Mouse (Mus musculus) left cerebral cortex, postnatal 4 days (tissue): ENCODE measurements at regions not wholly inside any gene's neighbourhood (a gene's known extent, or its start where the extent isn't known, plus 50 kb on each side); places are given as distances from the start of the nearest gene placed in this dataset.

Source experiments
- DNase-seq: peaks from one replicate; pipeline ENCODE4 v3.0.0-alpha.2; 2022
- intact Hi-C: fragments of 180-260 bp; cut with DNase I; formaldehyde crosslinking; loops from one replicate; pipeline ENCODE4 v1.15.1; 2025

GRCm38 (mm10) chr7:133286216-133286615 is 162.1 kb upstream of the Ctbp2 start:
- no peak for DNase-seq
- intact Hi-C loops, result no loop called here

- intact Hi-C loops, result no loop called here
- DNase-seq, result no peak
These were observed 138.0 kb upstream of the Ctbp2 start for GRCm38 (mm10) chr7:133262161-133262560.

- intact Hi-C loops, result no loop called here
- DNase-seq, result no peak
These were observed 135.0 kb upstream of the Ctbp2 start for GRCm38 (mm10) chr7:133259143-133259542.

- DNase-seq, result peak; percentile 28
- intact Hi-C loops, result no loop called here
These were observed 132.7 kb upstream of the Ctbp2 start for GRCm38 (mm10) chr7:133256831-133257230.

GRCm38 (mm10) chr7:133244601-133245000 is 120.4 kb upstream of the Ctbp2 start:
- DNase-seq, result peak; percentile 6

GRCm38 (mm10) chr7:133234326-133234725 is 110.2 kb upstream of the Ctbp2 start:
- intact Hi-C loops, result no loop called here
- DNase-seq, result no peak

More at GRCm38 (mm10) chr7:133244601-133245000, 120.4 kb upstream of the Ctbp2 start:
- intact Hi-C loops, result no loop called here

- intact Hi-C loops, result no loop called here
- DNase-seq, result no peak
These were observed 108.8 kb upstream of the Ctbp2 start for GRCm38 (mm10) chr7:133232889-133233441.

GRCm38 (mm10) chr7:133230806-133231205 is 106.7 kb upstream of the Ctbp2 start:
- intact Hi-C loops, result no loop called here
- peak; percentile 43 for DNase-seq

- no peak for DNase-seq
- intact Hi-C loops, result no loop called here
These were observed 99.9 kb upstream of the Ctbp2 start for GRCm38 (mm10) chr7:133223948-133224652.

GRCm38 (mm10) chr7:133212328-133212727 is 88.2 kb upstream of the Ctbp2 start:
- no peak for DNase-seq
- intact Hi-C loops, result no loop called here

GRCm38 (mm10) chr7:133205704-133206103 is 81.5 kb upstream of the Ctbp2 start:
- intact Hi-C loops, result no loop called here
- peak; percentile 10 for DNase-seq

GRCm38 (mm10) chr7:133204485-133204884 is 80.3 kb upstream of the Ctbp2 start:
- intact Hi-C loops, result no loop called here
- DNase-seq, result no peak

GRCm38 (mm10) chr7:133203933-133204332 is 79.8 kb upstream of the Ctbp2 start:
- intact Hi-C loops, result no loop called here
- no peak for DNase-seq

- intact Hi-C loops, result no loop called here
These were observed 78.1 kb upstream of the Ctbp2 start for GRCm38 (mm10) chr7:133202092-133202880.

GRCm38 (mm10) chr7:133199046-133199445 is 74.9 kb upstream of the Ctbp2 start:
- intact Hi-C loops, result no loop called here
- DNase-seq, result no peak

More at GRCm38 (mm10) chr7:133202092-133202880, 78.1 kb upstream of the Ctbp2 start:
- DNase-seq, result no peak

- no peak for DNase-seq
- intact Hi-C loops, result no loop called here
These were observed 65.8 kb upstream of the Ctbp2 start for GRCm38 (mm10) chr7:133189880-133190462.

- peak; percentile 63 for DNase-seq
- intact Hi-C loops, result no loop called here
These were observed 61.9 kb upstream of the Ctbp2 start for GRCm38 (mm10) chr7:133185931-133186601.

GRCm38 (mm10) chr7:133184905-133185594 is 60.9 kb upstream of the Ctbp2 start:
- intact Hi-C loops, result no loop called here

GRCm38 (mm10) chr7:133181388-133181787 is 57.2 kb upstream of the Ctbp2 start:
- no peak for DNase-seq
- intact Hi-C loops, result no loop called here

More at GRCm38 (mm10) chr7:133184905-133185594, 60.9 kb upstream of the Ctbp2 start:
- no peak for DNase-seq

- DNase-seq, result peak; percentile 57
- intact Hi-C loops, result no loop called here
These were observed 53.0 kb upstream of the Ctbp2 start for GRCm38 (mm10) chr7:133177179-133177575.
